Mouse (Mus musculus) ES-E14 (cell line): ENCODE data around the gene Dgcr6.

Source experiments
- CHD2 ChIP-seq: IDR thresholded peaks from 2 replicates; pipeline ENCODE4 v1.6.1; 2014; ENCODE audit warnings: mild to moderate bottlenecking, low read depth, low read length, inconsistent platforms
- HCFC1 ChIP-seq: IDR thresholded peaks from 2 replicates; pipeline ENCODE4 v1.6.1; 2012; ENCODE audit warnings: low read length, inconsistent platforms, borderline replicate concordance; ENCODE audit not compliant: insufficient read depth
- MAFK ChIP-seq: IDR thresholded peaks from 2 replicates; pipeline ENCODE4 v1.6.1; 2014; ENCODE audit warnings: mild to moderate bottlenecking, low read depth, low read length, inconsistent platforms; ENCODE audit not compliant: insufficient read depth
- ZC3H11A ChIP-seq: IDR thresholded peaks from 2 replicates; pipeline ENCODE4 v1.6.1; 2012; ENCODE audit warnings: low read depth, mild to moderate bottlenecking, inconsistent platforms, low read length, borderline replicate concordance

DNA sequence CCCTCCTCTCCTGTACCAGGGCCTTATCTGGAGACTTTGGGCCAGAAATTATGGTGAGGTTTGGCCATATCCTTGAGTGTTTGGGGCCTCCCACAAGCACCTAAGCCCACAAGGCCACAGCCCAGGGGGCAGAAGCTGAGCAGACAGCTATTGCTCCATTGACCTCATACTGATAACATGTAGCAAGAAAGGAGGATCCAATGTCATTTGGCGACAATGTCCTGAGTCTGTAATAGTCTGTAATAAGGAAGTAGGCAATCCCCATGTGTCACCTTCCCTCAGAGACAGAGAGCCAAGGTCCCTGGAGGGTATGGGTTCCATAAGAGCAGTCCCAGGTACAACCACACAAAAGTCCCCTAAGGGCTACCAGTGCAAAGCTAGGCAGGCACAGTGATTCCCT is 29.6 kb downstream of the Dgcr6 start:
- TF ChIP-seq CHD2: no peak
- TF ChIP-seq MAFK: no peak
- no peak for TF ChIP-seq HCFC1
- no peak for TF ChIP-seq ZC3H11A
